Mouse (Mus musculus) forebrain, embryonic 10.5 days (tissue): ENCODE measurements around the gene Sorl1. TPM values are rescaled to one million over a fixed set of nuclear protein-coding genes. Genes with fewer than 3 reads are reported as not detected.

Source experiments
- DNase-seq: peaks from one replicate; pipeline ENCODE4 v3.0.0-alpha.2; 2017; ENCODE audit warnings: low spot score; ENCODE audit errors: extremely low spot score
- H3K27ac ChIP-seq: fragments of 300-500 bp; sonication (generic); 2 replicates; pipeline ENCODE4 v1.5.1; 2016; ENCODE audit warnings: mild to moderate bottlenecking
- H3K27me3 ChIP-seq: fragments of 300-500 bp; sonication (generic); 2 replicates; pipeline ENCODE4 v1.6.1; 2016; ENCODE audit warnings: mild to moderate bottlenecking; ENCODE audit not compliant: poor library complexity, severe bottlenecking
- H3K36me3 ChIP-seq: fragments of 300-500 bp; sonication (generic); replicated peaks from 2 replicates; pipeline ENCODE4 v1.6.1; 2016; ENCODE audit warnings: mild to moderate bottlenecking, moderate library complexity
- H3K4me1 ChIP-seq: fragments of 300-500 bp; sonication (generic); 2 replicates; pipeline ENCODE4 v1.6.1; 2016
- H3K4me3 ChIP-seq: fragments of 300-500 bp; sonication (generic); 2 replicates; pipeline ENCODE4 v1.5.1; 2016; ENCODE audit warnings: mild to moderate bottlenecking, moderate library complexity
- H3K9me3 ChIP-seq: fragments of 300-500 bp; sonication (generic); 2 replicates; pipeline ENCODE4 v1.6.1; 2016; ENCODE audit warnings: mild to moderate bottlenecking, moderate library complexity
- WGBS: fragments of 180-500 bp; shearing (Covaris S2); methylation state at CpG from one replicate; pipeline ENCODE4 v1.1.7; 2016; 5-methylcytosine and 5-hydroxymethylcytosine counted together
- polyA plus RNA-seq: library from polyadenylated mRNA; unstranded; fragments of >200 nt; fragmentation: Nextera tagmentation; extraction: Ambion mirVana; gene quantifications from 2 replicates; pipeline ENCODE4 v1.2.1, GENCODE M21; 2016

The Sorl1 gene
- polyA plus RNA-seq, 1 experiment from 2014 or later, result 4.7 TPM

GRCm38 (mm10) chr9:42098474-42099121 is 25.5 kb downstream of the Sorl1 start:
- no peak overlapping the region for H3K27ac ChIP-seq
- H3K36me3 ChIP-seq, result no peaks in the 10 kb centered on the region
- H3K9me3 ChIP-seq, result no peaks in the 10 kb centered on the region
- no peak overlapping the region for H3K4me3 ChIP-seq
- H3K27me3 ChIP-seq, result no peaks in the 10 kb centered on the region
- no peak for DNase-seq
- no peaks in the 10 kb centered on the region for H3K4me1 ChIP-seq
- WGBS, result 90% methylated on average over 5 of the region's 5 CpGs

GRCm38 (mm10) chr9:42097731-42098473 is 26.2 kb downstream of the Sorl1 start:
- no peak overlapping the region for H3K4me3 ChIP-seq
- H3K36me3 ChIP-seq, result no peaks in the 10 kb centered on the region
- no peak for DNase-seq
- 89% methylated on average over 8 of the region's 8 CpGs for WGBS
- no peaks in the 10 kb centered on the region for H3K4me1 ChIP-seq
- no peaks in the 10 kb centered on the region for H3K9me3 ChIP-seq
- H3K27ac ChIP-seq, result no peak overlapping the region
- H3K27me3 ChIP-seq, result no peaks in the 10 kb centered on the region

- WGBS, result 93% methylated on average over 7 of the region's 7 CpGs
- Histone ChIP-seq H3K9me3 (no peaks in the 10 kb centered on the region), H3K4me3 (no peak overlapping the region), H3K27ac (no peak overlapping the region), H3K4me1 (no peaks in the 10 kb centered on the region), H3K27me3 (no peaks in the 10 kb centered on the region), H3K36me3 (no peaks in the 10 kb centered on the region)
- no peak for DNase-seq
Observed at GRCm38 (mm10) chr9:42097006-42097730, 26.9 kb downstream of the Sorl1 start.

GRCm38 (mm10) chr9:42094752-42095151 is 29.3 kb downstream of the Sorl1 start:
- H3K27ac ChIP-seq, result no peak overlapping the region
- WGBS, result 92% methylated on average over 11 of the region's 11 CpGs
- no peaks in the 10 kb centered on the region for H3K9me3 ChIP-seq
- no peak for DNase-seq
- no peaks in the 10 kb centered on the region for H3K27me3 ChIP-seq
- no peaks in the 10 kb centered on the region for H3K36me3 ChIP-seq
- no peak overlapping the region for H3K4me3 ChIP-seq
- no peaks in the 10 kb centered on the region for H3K4me1 ChIP-seq

- Histone ChIP-seq H3K27ac (no peak overlapping the region), H3K9me3 (no peaks in the 10 kb centered on the region), H3K27me3 (no peaks in the 10 kb centered on the region), H3K36me3 (no peaks in the 10 kb centered on the region), H3K4me1 (no peaks in the 10 kb centered on the region), H3K4me3 (no peak overlapping the region)
- WGBS, result 95% methylated on average over 7 of the region's 7 CpGs
- no peak for DNase-seq
Observed at GRCm38 (mm10) chr9:42094028-42094551, 30.0 kb downstream of the Sorl1 start.

- WGBS, result 84% methylated on average over 2 of the region's 2 CpGs
- no peak for DNase-seq
- H3K27ac ChIP-seq, result no peak overlapping the region
- no peaks in the 10 kb centered on the region for H3K36me3 ChIP-seq
- H3K4me1 ChIP-seq, result no peaks in the 10 kb centered on the region
- H3K4me3 ChIP-seq, result no peak overlapping the region
- H3K9me3 ChIP-seq, result no peaks in the 10 kb centered on the region
- H3K27me3 ChIP-seq, result no peaks in the 10 kb centered on the region
Observed at GRCm38 (mm10) chr9:42092749-42093148, 31.3 kb downstream of the Sorl1 start.

GRCm38 (mm10) chr9:42091561-42091960 is 32.5 kb downstream of the Sorl1 start:
- H3K27ac ChIP-seq, result no peak overlapping the region
- H3K36me3 ChIP-seq, result no peaks in the 10 kb centered on the region
- H3K27me3 ChIP-seq, result no peaks in the 10 kb centered on the region
- H3K4me1 ChIP-seq, result no peaks in the 10 kb centered on the region
- no peaks in the 10 kb centered on the region for H3K9me3 ChIP-seq
- no peak for DNase-seq
- WGBS, result 86% methylated on average over 4 of the region's 4 CpGs
- H3K4me3 ChIP-seq, result no peak overlapping the region

- no peak overlapping the region for H3K4me3 ChIP-seq
- peaks cover 4% of the 10 kb centered on the region for H3K27me3 ChIP-seq
- H3K36me3 ChIP-seq, result no peaks in the 10 kb centered on the region
- H3K9me3 ChIP-seq, result no peaks in the 10 kb centered on the region
- 86% methylated on average over 4 of the region's 4 CpGs for WGBS
- no peak for DNase-seq
- no peaks in the 10 kb centered on the region for H3K4me1 ChIP-seq
- H3K27ac ChIP-seq, result no peak overlapping the region
Observed at GRCm38 (mm10) chr9:42087921-42088320, 36.2 kb downstream of the Sorl1 start.

- Histone ChIP-seq H3K9me3 (no peaks in the 10 kb centered on the region), H3K27me3 (peaks cover 24% of the 10 kb centered on the region), H3K27ac (no peak overlapping the region), H3K36me3 (no peaks in the 10 kb centered on the region), H3K4me1 (no peaks in the 10 kb centered on the region), H3K4me3 (no peak overlapping the region)
- 94% methylated on average over 13 of the region's 13 CpGs for whole genome bisulfite sequencing
- no peak for DNase-seq
Observed at GRCm38 (mm10) chr9:42085970-42086369, 38.1 kb downstream of the Sorl1 start.

- 90% methylated on average over 4 of the region's 4 CpGs for WGBS
- no peaks in the 10 kb centered on the region for H3K9me3 ChIP-seq
- H3K36me3 ChIP-seq, result no peaks in the 10 kb centered on the region
- H3K4me3 ChIP-seq, result no peak overlapping the region
- H3K27me3 ChIP-seq, result peaks cover 33% of the 10 kb centered on the region
- no peak for DNase-seq
- no peak overlapping the region for H3K27ac ChIP-seq
- H3K4me1 ChIP-seq, result peaks cover 12% of the 10 kb centered on the region
Observed at GRCm38 (mm10) chr9:42083661-42084067, 40.4 kb downstream of the Sorl1 start.

- H3K27ac ChIP-seq, result no peak overlapping the region
- H3K27me3 ChIP-seq, result peaks cover 41% of the 10 kb centered on the region
- DNase-seq, result no peak
- H3K9me3 ChIP-seq, result peaks cover 3% of the 10 kb centered on the region; the same call in 1 of the 2 replicates
- 95% methylated on average over 29 of the region's 29 CpGs for WGBS
- peaks cover 16% of the 10 kb centered on the region for H3K4me1 ChIP-seq
- H3K4me3 ChIP-seq, result no peak overlapping the region
- H3K36me3 ChIP-seq, result no peaks in the 10 kb centered on the region
Observed at GRCm38 (mm10) chr9:42081681-42082530, 42.2 kb downstream of the Sorl1 start.

- Histone ChIP-seq H3K4me3 (no peak overlapping the region), H3K9me3 (peaks cover 3% of the 10 kb centered on the region; the same call in 1 of the 2 replicates), H3K27ac (no peak overlapping the region), H3K36me3 (no peaks in the 10 kb centered on the region), H3K27me3 (peaks cover 45% of the 10 kb centered on the region), H3K4me1 (peaks cover 16% of the 10 kb centered on the region)
- 80% methylated on average over 9 of the region's 9 CpGs for WGBS
- no peak for DNase-seq
Observed at GRCm38 (mm10) chr9:42080671-42081070, 43.4 kb downstream of the Sorl1 start.
